Mouse (Mus musculus): ENCODE results near the gene Amer2.

The Amer2 gene

DNA sequence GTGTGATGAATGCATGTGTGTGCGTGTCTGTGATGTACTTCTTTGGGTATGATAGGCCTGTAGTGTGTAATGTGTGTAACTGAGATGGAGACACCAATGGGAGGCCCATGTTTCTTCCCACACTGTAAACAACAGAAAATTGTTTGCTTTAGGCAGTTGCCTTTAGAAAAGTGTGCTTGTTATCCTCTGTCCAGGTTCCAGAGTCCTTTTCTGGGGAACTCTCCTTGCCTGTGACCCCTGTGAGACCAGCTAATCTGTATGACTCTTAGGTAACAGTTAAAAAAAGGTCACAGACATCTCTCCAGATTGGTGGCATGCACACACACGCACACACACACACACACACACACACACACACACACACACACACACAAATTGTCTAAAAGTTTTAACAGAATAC is 15.3 kb downstream of the Amer2 start:
- no peak for DNase-seq

DNA sequence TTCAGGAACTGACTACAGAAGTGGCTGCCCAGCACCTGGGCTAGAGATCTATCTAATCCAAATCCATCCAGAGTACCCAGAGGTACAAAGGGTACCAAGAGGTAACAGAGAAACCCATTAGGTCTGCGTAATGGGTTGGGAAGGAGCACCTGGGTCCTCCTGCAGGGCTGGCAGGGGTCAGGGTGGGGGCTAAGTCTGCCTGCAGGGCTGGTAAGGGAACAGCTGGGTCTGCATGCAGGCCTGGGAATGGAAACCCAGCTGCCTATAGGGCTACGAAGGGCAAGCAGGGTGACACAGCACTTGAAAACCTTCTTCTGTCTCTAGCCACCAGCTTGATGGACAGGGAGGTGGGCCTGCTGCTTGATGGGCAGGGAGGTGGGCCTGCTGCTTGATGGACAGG is 19.1 kb downstream of the Amer2 start:
- DNase-seq, result no peak

DNA sequence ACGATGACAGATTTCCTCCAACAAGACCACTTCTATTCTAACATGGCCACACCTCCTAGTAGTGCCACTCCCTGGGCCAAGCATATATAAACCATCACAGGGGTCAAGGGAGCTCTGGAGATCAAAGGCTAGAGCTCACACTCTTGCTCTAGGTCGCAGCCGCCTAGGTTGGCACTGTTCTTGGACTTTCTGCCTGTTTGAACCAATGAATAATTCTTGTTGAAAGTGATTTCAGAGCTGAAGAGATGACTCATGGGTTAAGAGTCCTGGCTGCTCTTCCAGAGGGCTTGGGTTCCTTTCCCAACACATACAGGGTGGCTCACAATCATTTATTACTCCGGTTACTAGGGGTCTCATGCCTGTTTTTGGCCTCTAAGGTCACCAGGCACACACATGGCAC is 24.3 kb downstream of the Amer2 start:
- no peak for DNase-seq

DNA sequence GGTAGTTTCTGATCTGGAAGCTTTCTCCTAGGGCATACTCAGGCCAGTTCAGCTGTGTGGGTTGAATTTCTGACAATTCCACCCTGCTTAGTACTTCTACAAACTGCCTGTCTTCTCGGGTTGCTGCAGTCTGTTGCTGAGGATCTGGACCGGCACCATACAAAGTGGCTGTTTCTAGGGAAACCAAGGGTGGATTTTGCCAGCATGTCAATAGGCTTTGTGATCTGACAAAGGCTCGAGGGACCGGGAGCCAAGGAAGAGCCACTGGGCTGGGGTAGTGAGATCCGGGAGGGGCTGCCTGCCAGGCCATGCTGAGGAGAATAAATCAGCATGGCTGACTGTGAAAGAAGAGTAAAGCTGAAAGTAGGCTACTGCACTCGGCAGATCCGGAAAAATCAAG is 25.8 kb downstream of the Amer2 start:
- DNase-seq, result no peak

DNA sequence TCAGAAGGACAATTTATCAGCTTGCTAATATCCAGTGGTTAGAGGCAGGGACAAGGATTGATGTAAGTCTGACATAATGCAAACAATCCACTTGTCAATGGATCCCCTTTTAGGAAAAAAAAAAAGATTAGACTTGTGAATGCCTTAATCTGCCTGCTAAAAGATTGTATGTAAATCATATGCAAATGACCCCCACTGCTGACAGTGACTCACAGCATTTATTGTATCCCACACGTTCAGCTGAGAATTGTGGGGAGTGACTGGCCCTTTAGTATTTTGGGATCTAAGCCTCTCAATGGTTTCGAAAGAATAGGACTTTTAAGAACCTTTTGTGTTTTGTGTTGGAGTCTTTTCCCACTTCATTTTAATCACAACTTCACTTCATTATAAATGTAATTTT is 30.2 kb downstream of the Amer2 start:
- no peak for DNase-seq

DNA sequence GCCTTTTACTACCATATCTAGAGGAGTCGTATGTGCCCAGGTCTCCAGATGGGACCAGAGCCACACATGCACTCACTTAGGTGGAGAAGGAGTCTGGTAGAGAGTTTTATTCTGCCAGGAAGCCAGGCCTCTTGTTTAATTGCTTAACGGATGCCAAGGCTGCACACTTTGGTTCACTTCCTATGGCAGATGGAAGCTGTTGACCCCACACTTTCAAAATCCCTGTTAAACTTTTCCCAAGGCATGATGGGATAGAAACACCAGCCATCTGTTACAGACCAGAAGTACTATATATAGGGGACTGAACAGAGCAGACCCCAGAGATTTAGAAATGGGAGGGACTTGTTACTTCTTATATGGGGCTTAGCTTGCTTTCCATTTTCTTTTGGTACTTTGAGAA is 32.8 kb downstream of the Amer2 start:
- DNase-seq, result no peak

DNA sequence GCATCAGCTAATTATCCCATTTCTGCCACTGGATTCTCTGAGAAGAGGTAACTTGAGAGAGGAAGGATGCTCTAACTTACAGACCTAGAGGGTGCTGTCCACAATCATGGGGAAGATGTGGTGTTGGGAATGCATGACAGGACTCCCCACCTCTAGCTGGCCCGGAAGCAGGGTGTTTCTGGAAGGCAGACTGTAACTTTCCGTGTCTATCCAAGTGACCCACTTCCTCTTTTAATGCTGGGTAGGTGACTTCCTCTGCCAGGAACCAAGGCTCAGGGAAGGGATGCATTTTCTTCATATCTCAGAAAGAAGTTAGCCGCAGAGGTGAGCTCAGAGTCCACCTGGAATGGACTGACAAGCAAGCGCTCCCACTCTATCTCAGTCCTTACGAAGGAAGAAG is 33.5 kb downstream of the Amer2 start:
- no peak for DNase-seq

DNA sequence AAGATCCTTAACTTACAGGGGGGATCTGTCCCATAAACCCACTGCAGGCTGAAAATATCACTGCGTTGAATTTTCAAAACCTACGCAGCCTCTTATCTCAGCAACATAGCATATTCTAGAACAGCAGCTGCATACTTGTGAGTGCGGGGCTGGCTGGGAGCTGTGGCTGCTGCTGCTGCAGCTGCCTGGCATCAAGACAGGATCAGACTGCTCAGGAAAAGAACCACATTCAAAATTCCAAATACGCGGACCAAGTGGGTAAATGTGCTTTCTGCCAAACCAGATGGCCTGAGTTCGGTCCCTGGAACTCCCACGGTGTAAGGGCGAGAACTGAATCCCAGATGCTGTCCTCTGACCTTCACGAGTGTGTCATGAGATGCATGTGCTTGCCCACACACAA is 34.3 kb downstream of the Amer2 start:
- no peak for DNase-seq

DNA sequence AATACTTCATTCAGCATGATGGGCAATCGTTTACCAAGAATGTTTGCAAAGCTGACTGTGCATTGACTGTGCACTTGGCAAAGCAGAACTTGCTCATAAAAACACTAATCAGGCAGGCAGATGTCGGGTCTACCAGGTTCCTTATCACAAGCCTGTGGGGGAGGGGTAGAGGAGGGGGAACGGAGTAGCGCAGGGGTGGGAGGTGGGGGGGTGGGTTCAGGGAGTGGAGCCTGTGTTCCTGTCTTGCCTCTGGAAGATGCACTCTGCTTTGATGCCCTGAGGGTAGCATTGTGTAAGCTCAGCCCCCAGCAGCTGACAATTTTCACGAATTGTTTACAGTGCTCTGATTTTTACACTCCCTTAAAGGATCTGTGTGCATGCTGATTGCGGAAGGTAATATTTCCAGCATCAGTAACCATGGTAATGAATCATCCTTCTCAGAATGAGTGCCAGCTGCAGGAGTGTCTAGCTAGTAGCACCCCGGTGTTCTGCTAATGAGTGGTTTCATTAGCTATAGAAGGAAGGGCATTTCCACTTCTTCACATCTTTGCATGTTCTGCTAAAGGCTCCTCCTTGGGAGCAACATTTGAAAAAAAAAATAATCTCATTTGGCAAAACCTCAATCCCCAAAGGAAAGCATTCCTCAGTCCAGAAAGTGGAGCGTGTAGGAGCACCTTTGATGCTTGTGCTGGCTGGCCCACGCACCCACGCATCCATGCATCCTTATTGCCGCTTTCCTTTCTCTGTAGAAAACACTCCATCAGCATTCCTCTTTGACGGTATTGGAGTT is 36.8 kb downstream of the Amer2 start:
- no peak for DNase-seq

DNA sequence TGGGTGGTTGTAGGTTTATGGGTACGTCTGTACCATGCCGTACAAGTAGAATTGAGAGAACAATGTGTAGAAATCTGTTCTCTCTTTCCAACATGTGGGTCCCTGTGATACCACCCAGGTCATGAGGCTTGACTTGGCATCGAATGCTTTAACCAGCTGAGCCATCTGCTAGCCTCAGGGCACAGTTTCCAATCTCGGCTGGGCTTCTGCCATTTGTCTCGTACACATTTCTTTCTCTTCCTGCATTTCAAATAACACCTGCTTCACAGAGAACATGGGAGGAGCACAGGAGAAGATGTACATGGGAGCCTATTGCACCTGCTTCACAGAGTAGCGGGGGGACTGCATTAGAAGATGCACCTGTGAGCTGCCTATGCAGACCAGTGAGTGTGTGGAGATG is 38.2 kb downstream of the Amer2 start:
- DNase-seq, result no peak

DNA sequence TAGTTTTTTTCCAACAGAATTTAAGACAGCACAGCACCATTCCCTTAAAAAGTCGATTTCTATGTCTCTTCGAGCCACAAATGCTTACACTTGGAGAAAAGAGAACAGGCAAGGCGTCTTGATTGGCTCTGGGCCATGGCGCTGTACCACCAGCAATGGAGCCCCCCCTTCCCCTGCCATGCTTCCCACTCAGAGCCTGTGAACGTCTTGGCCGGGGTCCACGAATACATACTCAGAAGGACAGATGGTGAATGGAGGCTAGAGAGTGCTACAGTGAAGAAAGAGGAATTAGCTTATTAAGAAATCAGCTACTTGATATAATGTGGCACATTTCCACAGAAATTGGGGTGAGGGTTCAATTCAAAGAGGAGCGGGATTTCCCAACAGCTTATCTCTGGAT is 41.6 kb downstream of the Amer2 start:
- peak; percentile 39 for DNase-seq

DNA sequence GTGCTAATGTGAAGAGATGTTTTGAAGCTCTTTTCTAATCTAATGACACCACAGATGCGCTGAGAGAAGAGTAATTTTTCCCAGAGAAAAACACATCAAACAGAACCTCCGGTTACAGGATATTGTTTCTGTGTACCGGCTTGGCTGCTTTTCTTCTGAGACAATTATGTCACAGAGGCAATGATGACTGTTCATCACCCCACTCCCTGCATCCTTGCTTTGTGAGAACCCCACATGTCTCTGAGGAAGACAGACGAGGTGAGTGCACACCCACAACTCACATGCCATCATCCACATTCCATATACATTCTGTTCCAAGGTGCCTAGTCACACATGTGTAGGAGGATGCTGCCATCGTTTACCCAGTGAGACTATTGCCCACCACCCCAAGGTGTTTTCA is 44.9 kb downstream of the Amer2 start:
- no peak for DNase-seq

DNA sequence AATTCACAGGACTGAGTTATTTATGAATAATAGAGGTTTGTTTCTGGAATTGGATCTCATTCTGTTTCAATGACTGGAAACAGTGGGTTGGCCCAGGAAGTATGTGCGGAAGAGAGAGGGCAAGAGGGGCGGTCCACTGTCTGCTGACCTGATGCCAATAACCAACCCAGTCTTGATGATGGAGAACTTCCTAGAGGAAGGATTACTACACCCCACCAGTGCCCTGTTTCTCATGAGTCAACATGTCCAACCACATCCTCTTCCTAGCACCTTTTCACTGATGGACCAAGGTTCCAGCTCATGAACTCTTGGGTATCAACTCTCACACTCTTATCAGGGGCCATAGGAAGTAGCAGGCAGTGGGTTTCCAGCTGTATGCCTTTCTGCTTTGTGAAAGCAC is 49.9 kb downstream of the Amer2 start:
- DNase-seq, result no peak

DNA sequence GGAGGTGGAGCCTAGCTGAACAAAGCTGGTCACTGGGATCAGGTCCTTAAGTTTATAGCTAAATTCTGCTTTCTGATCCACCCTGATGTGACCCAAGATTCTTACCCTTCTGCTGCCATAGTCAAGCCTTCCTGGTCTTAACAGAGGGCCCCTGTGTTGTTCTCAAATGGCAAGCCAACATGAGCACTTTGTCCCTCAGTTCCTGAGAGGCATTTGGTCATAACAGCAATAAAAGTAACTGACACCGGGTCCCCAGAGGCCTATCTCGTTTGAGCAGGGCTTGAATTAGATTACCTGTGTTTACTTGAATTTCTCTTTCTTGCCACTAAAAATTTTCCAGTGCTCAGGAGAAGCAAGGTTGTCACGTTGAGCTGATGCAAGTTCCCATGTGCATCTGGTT is 51.1 kb downstream of the Amer2 start:
- DNase-seq, result no peak

DNA sequence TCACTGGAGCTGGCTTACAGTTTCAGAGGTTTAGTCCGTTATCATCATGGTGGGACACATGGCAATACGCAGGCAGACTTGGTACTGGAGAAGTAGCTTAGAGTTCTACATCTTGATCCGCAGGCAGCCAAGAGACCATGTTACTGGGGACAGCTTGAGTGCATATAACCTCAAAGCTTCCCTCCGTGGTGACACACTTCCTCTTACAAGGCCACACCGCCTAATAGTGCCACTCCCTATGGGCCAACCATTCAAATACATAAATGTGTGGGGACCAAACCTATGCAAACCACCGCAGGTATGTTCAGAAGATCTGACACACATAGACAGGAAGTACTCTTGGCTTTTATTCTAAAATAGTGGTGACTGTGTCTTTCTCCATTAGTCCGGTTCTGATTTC is 52.5 kb downstream of the Amer2 start:
- peak; percentile 18 for DNase-seq

DNA sequence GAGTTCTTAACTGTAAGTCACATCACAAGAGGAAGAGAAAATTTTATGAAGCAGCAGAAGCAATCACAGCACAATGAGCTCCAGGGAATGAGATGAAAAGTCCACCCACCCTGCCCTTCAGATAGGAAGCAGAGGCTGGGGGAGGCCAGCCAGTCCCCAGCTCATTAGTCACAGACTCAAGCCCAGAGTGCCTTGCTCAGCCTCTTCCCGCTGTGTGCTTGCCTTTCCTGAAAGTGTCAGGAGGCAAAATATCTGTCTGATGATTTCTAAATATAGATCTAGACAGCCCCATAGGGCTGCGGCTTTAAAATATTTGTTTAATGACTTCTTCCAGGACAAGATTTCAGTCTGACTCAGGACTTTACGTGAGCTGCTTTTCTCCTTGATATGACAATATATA is 54.8 kb downstream of the Amer2 start:
- DNase-seq, result no peak

DNA sequence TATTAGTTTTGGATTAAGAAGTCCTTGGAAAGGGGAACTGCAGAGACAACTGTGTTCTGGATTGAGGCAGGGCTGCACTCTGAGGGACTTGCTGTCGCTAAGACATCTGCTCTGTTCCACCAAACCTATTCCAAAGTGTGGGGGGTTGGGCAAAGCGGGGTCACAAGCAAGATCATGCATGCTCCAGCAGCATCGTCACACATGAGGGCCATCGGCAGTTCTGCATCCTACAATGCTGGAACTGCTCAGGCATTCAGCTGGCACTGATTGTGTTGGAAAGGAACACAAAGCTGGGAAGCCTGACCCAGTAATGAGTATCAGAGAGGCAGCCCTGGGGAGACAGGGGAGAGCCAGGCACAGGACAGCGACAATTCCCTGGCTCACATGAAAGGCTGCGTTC is 56.5 kb downstream of the Amer2 start:
- no peak for DNase-seq

DNA sequence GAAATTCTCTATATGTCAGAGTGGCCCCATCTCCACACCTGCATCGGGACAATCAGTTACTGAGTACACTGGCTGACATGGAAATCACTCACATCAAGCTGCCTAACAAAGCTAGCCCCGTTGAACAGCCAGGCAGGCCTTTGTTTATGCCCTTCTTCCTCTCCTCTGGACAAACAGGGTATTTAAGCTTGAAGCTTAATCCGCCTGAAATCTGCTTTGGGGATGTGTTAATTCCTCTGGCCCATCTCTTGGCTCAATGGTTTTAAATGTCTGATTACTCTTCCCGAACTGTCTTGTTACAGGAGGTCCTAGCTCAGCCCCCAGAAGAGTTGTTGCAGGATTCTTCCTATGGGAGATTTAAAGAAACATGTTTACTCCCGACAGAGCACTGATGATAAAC is 58.5 kb downstream of the Amer2 start:
- DNase-seq, result no peak

DNA sequence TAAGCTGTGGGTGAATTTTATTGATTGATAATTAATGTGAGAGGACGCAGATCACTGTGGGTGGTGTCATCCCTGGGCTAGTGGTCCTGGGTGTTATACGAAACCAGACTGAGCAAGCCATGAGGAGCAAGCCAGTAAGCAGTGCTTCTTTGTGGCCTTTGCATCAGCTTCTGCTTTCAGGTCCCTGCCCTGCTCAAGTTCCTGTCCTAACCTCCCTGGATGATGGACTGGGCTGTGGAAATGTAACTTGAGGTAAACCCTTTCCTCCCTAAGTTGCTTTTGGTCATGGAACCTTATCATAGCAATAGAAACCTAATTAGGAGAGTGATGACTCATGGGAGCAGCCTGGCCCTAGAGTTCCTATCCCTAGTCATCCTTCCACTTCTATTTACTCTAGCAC is 59.1 kb downstream of the Amer2 start:
- DNase-seq, result no peak

DNA sequence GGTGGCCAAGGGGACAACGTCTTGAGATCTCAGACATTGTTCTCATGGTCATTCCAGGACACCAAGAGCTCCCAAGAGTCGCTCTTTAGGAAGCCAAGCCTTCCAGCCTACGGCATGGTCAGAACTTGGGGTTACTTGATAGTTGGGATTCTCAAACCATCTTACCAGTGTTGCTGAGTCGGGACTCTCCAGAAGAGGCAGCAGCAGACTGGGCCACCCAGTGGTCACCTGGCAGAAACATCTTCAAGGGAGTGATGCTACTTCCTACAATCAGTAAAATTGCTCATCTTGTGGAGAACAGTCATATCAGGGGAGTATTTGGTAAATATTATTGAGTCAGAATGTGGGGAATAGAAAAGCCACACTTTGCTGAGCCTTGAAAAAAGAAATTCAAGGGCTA is 62.5 kb downstream of the Amer2 start:
- DNase-seq, result peak; percentile 6

DNA sequence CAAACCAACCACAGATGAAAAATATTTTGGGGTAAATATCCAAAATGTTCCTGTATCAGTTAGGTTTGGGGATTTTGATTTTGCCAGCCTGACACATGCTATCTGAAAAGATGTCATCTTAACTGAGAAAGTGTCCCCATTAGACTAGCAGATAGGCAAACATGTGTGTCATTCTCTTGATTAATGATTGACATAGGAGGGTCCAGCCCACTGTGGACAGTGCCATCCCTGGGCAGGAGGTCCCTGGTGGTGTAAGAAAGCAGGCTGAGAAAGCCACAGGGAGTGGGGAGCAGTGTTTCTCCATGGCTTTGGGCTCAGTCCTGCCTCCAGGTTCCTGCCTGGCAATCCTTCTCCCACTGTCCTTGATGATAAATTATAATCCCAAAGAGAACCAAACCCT is 63.3 kb downstream of the Amer2 start:
- no peak for DNase-seq
